Mouse (Mus musculus) layer of hippocampus, postnatal 10 days (tissue): ENCODE data around the gene Gfod1. TPM values are rescaled to one million over a fixed set of nuclear protein-coding genes. Genes with fewer than 3 reads are reported as not detected.

Source experiments
- DNase-seq, 2 experiments: peaks; one replicate each; pipeline ENCODE4 v3.0.0; 2021; ENCODE audit warnings: low spot score in 2 of 2
- total RNA-seq, 2 experiments: library from RNA; stranded (reverse); gene quantifications; 2 replicates each; pipeline ENCODE4 v1.2.3; 2021

The Gfod1 gene
- total RNA-seq, 2 experiments from 2014 or later = 42.2 to 42.8 TPM

GRCm38 (mm10) chr13:43265116-43265515 is 38.9 kb downstream of the Gfod1 start:
- DNase-seq = no peak

GRCm38 (mm10) chr13:43263646-43264045 is 40.3 kb downstream of the Gfod1 start:
- no peak for DNase-seq

DNA sequence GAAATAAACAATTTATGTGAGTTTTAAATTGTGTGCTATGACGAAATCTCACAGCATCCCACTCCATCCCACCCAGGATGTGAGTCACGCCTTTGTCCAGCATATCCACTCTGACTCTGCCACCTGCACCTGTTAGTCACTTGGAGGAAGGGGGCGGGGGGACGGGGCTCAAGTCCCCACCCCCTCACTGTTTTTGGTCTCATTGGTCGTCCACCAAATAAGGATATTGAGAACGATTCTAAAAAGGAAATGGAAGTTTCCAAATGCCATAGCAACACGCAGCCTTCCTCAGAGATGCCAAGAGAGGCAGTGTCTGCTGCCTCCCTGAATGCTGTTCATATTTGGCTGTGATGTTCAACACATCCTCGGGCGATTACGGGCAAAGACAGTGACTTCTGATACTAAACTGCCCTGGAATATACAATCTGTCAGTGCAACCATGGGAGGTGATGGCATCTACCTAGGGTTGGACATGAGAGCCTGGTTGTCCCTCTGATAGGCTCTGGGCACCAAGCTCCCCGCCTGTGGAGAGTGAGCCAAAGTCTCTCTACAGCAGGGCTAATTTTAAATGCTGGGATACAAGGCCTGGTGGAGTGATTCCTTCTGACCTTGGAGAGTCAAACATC is 41.7 kb downstream of the Gfod1 start:
- DNase-seq = peak; percentile 29 to 30

DNA sequence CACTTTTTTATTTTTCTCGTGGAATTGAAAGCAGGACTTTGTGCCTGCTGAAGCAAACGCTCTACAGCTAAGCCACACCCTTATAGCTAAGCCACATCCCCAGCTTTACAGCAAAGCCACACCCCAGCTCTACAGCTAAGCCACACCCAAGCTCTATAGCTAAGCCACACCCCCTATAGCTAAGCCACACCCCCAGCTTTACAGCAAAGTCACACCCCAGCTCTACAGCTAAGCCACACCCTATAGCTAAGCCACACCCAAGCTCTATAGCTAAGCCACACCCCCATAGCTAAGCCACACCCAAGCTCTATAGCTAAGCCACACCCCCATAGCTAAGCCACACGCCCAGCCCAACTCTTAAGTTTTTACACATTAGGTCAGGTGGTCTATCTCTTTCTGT is 42.7 kb downstream of the Gfod1 start:
- DNase-seq = no peak

DNA sequence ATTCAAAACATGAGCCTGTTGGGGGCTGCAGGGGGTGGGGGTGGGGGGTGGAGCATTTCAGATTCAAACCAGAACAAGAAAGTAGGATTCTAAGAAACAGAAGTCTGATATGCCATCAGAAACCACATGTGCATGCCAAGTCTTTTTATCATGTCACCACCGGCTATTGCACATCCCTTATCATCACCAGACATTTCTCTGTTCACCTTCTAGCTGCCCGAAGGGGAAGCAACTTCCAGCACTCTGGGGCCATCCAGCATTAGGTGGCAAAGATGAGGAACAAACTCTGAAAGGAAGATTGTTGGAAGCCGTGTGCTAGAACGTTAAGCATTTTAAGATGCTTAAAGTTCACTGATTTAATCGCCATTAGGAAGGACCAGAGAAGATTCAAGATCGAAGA is 43.2 kb downstream of the Gfod1 start:
- DNase-seq = no peak

GRCm38 (mm10) chr13:43256447-43256846 is 47.5 kb downstream of the Gfod1 start:
- DNase-seq = no peak

GRCm38 (mm10) chr13:43253526-43253925 is 50.4 kb downstream of the Gfod1 start:
- no peak for DNase-seq

DNA sequence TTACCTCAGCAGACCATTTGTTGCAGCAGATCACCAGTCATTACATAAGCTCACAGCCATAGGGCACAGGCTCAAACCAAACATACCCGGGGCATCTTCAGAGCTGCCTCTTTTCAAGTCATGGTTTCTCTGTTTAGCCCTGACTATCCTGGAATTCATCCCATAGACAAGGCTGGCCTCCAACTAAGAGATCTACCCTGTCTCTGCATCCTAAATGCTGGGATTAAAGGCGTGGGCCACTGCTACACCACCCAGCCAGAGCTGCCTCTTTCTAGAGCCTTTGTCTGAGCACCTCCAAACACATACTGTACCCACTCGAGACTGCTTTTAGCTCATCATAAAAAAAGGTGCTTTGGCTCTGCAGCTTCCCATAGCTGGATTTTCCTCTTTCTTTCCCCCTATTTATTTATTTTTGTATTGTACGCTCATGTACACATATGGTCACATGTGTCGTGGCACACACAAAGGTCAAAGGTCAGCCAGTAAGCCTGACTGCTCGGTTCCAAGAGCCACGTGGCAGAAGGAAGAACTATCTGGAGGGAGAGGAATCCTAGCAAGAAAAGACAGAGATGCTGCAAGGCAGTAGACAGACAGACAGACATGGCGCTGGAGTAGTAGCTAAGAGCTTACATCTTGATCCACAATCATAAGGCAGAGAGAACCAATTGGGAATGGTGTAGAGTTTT is 51.7 kb downstream of the Gfod1 start:
- no peak for DNase-seq

GRCm38 (mm10) chr13:43251391-43251790 is 52.6 kb downstream of the Gfod1 start:
- DNase-seq = no peak

- DNase-seq = no peak
Measured at GRCm38 (mm10) chr13:43250653-43251052, 53.3 kb downstream of the Gfod1 start.

DNA sequence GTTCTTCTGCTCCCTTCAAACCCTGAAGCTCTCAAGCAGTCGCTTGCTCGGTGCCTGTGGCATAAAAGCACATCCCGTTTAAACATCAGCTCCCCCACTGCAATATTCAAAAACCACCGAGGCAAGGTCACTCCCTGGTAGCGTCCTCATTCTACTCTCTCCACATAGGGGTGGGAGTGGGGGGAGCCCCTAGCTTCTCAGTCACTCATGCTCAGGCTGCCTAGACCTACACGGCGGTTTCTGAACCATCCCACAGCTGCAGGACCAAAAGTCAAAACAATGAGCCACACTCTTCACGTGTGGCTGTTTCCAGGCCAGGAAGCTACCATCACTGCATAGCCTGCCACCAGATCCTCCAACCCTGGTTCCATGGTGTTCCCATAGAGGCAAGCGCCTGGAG is 53.9 kb downstream of the Gfod1 start:
- no peak for DNase-seq

GRCm38 (mm10) chr13:43248381-43248780 is 55.6 kb downstream of the Gfod1 start:
- DNase-seq = no peak

DNA sequence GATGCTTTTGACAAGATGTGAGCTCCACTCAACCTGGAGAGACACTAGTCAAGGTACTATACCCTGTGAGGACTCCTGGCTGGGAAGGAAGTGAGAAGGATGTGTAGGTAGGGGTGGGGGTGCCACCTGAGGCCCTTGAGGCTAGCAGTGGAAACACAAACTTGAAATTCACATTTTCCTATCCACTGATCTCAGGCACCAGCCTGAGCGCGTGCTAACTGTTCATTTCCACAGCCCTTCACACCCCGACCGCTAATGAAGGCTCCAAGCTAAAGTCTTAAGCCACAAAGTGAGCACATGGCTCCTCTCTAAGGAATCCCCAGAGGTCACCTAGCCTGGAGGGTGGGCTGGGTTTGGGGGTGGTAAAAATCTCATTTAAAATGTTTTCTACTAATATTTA is 57.1 kb downstream of the Gfod1 start:
- DNase-seq = no peak

GRCm38 (mm10) chr13:43243793-43244192 is 60.2 kb downstream of the Gfod1 start:
- no peak for DNase-seq

DNA sequence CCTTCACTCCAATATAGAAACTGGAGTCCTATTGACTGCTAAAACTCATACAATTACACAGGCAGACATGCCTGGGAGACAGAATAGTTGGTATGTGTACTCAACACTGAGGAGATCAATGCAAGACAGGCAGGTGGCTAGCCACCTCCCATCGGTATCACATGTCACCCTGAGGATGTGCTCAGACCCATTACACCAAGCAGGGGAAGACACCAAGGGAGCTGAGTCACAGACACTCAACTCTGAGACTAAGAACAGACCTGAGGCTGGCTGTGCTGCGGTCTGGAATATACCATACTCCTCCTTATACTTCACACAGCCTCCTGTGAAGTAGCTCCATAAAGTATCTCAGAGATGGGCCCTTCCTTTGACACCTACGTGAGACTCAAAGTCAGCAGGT is 60.7 kb downstream of the Gfod1 start:
- no peak for DNase-seq

DNA sequence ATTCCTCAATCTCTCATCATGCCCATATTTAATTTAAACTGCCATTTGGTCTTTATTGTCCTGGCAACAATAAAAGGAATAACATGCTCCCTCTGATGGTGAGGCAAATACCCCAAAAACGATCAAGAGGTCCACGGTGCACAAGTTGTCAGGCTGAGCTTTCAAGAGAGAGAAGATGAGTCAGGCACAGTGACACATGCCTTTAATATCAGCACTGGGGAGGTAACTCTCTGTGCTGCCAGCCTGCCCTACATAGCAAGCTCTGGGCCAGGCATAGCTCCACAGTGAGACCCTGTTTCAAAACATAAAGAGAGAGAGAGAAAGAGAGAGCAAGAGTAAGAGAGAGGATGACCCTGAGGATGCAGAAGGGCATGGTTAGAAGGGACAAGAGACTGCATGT is 62.2 kb downstream of the Gfod1 start:
- no peak for DNase-seq

DNA sequence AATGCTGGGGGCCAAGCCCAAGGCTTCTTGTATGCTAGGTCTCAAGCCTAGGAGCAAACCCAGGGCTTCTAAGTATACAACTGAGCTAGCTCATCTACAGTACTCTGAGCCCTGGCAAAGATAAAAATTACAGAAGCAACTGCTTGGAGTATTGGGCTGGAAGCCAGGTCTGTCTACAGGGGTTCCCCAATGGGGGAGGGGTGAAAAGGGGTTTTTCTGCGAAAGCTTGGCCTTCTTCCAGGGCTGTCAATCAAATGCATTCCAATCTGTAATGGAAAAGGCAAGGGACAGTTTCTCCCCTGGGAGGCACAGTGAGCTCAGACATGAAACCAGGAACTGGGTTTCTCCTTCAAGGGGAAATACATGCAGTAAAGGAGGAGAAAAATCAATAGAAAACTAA is 62.9 kb downstream of the Gfod1 start:
- DNase-seq = peak in 1 of 2 experiments; percentile 56

GRCm38 (mm10) chr13:43239790-43240216 is 64.2 kb downstream of the Gfod1 start:
- DNase-seq = no peak

GRCm38 (mm10) chr13:43236630-43237029 is 67.3 kb downstream of the Gfod1 start:
- DNase-seq = no peak

GRCm38 (mm10) chr13:43235982-43236381 is 68.0 kb downstream of the Gfod1 start:
- DNase-seq = no peak

DNA sequence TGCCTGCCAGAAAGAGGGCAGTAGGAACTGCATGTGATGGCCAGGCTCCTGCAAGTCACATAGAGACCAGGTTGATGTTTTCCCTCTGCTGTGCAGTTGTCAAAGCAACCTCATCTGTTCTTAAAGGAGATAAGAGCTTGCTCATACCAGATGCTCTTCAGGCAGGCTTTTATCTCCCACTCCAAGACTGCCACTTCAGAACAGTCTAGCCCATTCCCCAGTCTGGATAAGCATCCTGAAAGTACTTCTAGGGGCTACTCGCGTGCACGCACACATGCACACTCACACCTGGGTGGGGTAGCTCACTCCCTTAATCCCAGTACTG is 68.4 kb downstream of the Gfod1 start:
- DNase-seq = no peak

DNA sequence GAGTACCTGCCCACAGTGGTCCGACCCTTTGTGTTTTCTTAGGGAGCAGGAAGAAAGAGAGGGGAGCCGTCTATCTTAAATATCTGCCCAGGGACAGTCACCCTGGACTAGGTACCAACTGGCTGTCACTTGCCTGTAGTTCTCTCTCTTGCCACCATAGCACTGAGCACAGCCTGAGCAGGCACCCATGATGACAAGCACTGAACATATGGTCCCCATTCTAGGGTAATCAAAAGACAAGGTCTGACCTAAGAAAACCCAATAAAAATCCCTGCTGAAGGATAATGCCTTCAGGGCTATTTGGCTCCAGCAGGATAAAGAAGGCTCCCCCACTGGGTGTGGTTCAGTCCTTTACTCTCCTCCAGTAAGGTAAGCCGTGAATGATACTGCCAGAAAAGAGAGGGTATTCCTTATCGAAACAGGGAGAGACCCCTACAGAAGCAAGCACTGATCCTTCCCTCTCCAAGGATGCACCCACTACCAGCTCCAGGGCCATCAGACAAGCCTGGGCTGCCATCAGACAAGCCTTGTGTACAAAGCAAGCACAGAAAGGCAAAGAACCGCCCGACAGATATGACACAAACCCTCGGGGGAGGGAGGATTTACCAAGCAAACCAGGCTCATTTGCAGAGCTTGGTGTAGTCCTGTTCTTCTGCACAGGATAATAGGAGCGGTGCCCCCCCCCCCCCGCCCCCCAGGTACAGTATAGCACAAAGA is 68.9 kb downstream of the Gfod1 start:
- DNase-seq = no peak

DNA sequence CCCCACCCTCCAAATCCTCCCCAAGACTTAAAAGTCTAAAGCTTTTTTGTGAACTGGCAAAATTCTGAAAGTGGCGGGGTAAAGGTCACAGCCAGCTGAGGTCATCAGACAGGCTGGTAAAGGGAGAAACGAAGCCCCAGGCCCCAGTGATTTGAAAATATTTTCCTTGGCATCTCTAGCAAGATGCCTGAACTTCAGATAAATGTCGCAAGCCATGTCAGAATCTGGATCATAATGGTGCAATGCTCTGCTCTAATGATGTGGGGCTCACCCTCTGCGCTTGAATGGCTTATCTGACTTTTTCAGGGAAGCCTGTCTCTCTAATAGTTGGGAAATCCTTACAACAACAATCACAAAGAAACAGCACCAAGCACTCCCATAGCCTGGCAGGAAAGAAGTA is 70.6 kb downstream of the Gfod1 start:
- no peak for DNase-seq
